Mouse (Mus musculus) limb, embryonic 11.5 days (tissue): ENCODE measurements around the gene Slc30a7. TPM values are rescaled to one million over a fixed set of nuclear protein-coding genes. Genes with fewer than 3 reads are reported as not detected.
"Not testable (repeated sequence)": the region's sequence is repeated elsewhere in the genome, so short reads cannot be mapped to it uniquely, and the experiment has no call there.

ENCODE experiments used
- ATAC-seq: fragments of 200-750 bp; cut with Nextera tagmentation; 2 replicates; pipeline ENCODE4 v1.8.0; 2017; ENCODE audit warnings: low read depth; ENCODE audit not compliant: insufficient number of reproducible peaks, low FRiP score, low TSS enrichment
- DNase-seq: peaks from one replicate; pipeline ENCODE4 v3.0.0-alpha.2; 2015; ENCODE audit warnings: low spot score
- H3K27ac ChIP-seq: fragments of 300-500 bp; sonication (generic); replicated peaks from 2 replicates; pipeline ENCODE4 v1.5.1; 2014; ENCODE audit warnings: low read depth, mild to moderate bottlenecking, low read length
- H3K27me3 ChIP-seq: fragments of 300-500 bp; sonication (generic); 2 replicates; pipeline ENCODE4 v1.6.1; 2014; ENCODE audit warnings: mild to moderate bottlenecking, low read length, mixed read lengths; ENCODE audit not compliant: control insufficient read depth, insufficient read depth
- H3K36me3 ChIP-seq: fragments of 300-500 bp; sonication (generic); 2 replicates; pipeline ENCODE4 v1.6.1; 2014; ENCODE audit warnings: mild to moderate bottlenecking, low read length, moderate library complexity, mixed read lengths; ENCODE audit not compliant: control insufficient read depth, insufficient read depth
- H3K4me1 ChIP-seq: fragments of 300-500 bp; sonication (generic); 2 replicates; pipeline ENCODE4 v1.6.1; 2014; ENCODE audit warnings: low read length, mixed read lengths; ENCODE audit not compliant: control insufficient read depth, insufficient read depth
- H3K4me2 ChIP-seq: fragments of 300-500 bp; sonication (generic); 2 replicates; pipeline ENCODE4 v1.6.1; 2014; ENCODE audit warnings: low read depth, mild to moderate bottlenecking, moderate library complexity; ENCODE audit not compliant: severe bottlenecking
- H3K4me3 ChIP-seq: fragments of 300-500 bp; sonication (generic); 2 replicates; pipeline ENCODE4 v1.5.1; 2014; ENCODE audit warnings: low read depth, low read length
- H3K9ac ChIP-seq: fragments of 300-500 bp; sonication (generic); 2 replicates; pipeline ENCODE4 v1.6.1; 2014; ENCODE audit warnings: mild to moderate bottlenecking, low read length
- H3K9me3 ChIP-seq: fragments of 300-500 bp; sonication (generic); 2 replicates; pipeline ENCODE4 v1.6.1; 2016; ENCODE audit warnings: low read length; ENCODE audit not compliant: control insufficient read depth
- WGBS: fragments of 180-500 bp; shearing (Covaris S2); extraction: QIAGEN DNeasy Blood & Tissue Kit; methylation state at CpG from one replicate; pipeline ENCODE4 v1.1.7; 2014; 5-methylcytosine and 5-hydroxymethylcytosine counted together
- polyA plus RNA-seq: library from polyadenylated mRNA; unstranded; fragments of >200 nt; fragmentation: Nextera tagmentation; extraction: Ambion mirVana; gene quantifications from 2 replicates; pipeline ENCODE4 v1.2.1, GENCODE M21; 2014

Slc30a7 gene
- polyA plus RNA-seq, 1 experiment from 2014 or later = 35.5 TPM

GRCm38 (mm10) chr3:115931701-115932100 lies 75.5 kb downstream of the Slc30a7 start:
- Histone ChIP-seq H3K4me3 (no peak overlapping the region), H3K27me3 (no peaks in the 10 kb centered on the region), H3K4me2 (no peak overlapping the region), H3K9me3 (no peaks in the 10 kb centered on the region), H3K9ac (no peak overlapping the region), H3K36me3 (no peaks in the 10 kb centered on the region; the same call in 1 of the 2 replicates), H3K4me1 (no peaks in the 10 kb centered on the region), H3K27ac (no peak overlapping the region)
- ATAC-seq (no peak), DNase-seq (no peak)
- WGBS = 89% methylated on average over 6 of the region's 6 CpGs

- DNase-seq (no peak), ATAC-seq (no peak)
- Histone ChIP-seq H3K36me3 (no peaks in the 10 kb centered on the region; the same call in 1 of the 2 replicates), H3K9ac (no peak overlapping the region), H3K27me3 (no peaks in the 10 kb centered on the region), H3K27ac (no peak overlapping the region), H3K4me3 (no peak overlapping the region), H3K9me3 (no peaks in the 10 kb centered on the region), H3K4me1 (no peaks in the 10 kb centered on the region), H3K4me2 (no peak overlapping the region)
- 90% methylated on average over 8 of the region's 8 CpGs for WGBS
These were observed 80.7 kb downstream of the Slc30a7 start for GRCm38 (mm10) chr3:115926531-115926930.

GRCm38 (mm10) chr3:115924401-115925190 lies 82.6 kb downstream of the Slc30a7 start:
- Histone ChIP-seq H3K9ac (no peak overlapping the region), H3K27me3 (no peaks in the 10 kb centered on the region), H3K9me3 (no peaks in the 10 kb centered on the region), H3K27ac (no peak overlapping the region), H3K4me3 (no peak overlapping the region), H3K4me2 (no peak overlapping the region), H3K4me1 (no peaks in the 10 kb centered on the region), H3K36me3 (no peaks in the 10 kb centered on the region; the same call in 1 of the 2 replicates)
- ATAC-seq (no peak), DNase-seq (no peak)
- WGBS = 95% methylated on average over 4 of the region's 4 CpGs

- H3K27me3 ChIP-seq, H3K9me3 ChIP-seq, H3K4me2 ChIP-seq, H3K9ac ChIP-seq, ATAC-seq, H3K36me3 ChIP-seq, H3K4me3 ChIP-seq, H3K27ac ChIP-seq, H3K4me1 ChIP-seq, DNase-seq: not testable (repeated sequence)
- WGBS = 96% methylated on average over 10 of the region's 11 CpGs
These were observed 99.8 kb downstream of the Slc30a7 start for GRCm38 (mm10) chr3:115907406-115907805.

DNA sequence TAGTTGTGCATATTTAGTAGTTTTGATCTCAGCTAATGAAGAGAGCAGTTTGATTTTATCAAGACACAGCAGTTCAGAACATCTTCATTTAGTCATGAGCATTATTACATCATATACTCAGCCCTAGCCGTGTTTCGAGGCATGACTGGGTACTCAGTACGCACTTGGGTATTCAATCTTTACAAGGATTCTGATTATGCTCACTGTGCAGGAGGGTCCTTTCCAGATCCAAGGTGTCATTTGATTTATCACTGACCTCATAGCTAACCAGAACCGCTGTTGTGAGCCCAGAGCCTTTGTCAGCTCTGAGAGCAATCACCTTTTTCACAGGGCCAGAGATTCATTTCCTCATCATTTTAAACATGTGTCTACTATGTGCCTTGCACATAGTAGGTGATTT lies 101.6 kb downstream of the Slc30a7 start:
- Histone ChIP-seq H3K9me3 (no peaks in the 10 kb centered on the region), H3K4me2 (no peak overlapping the region), H3K36me3 (no peaks in the 10 kb centered on the region), H3K9ac (no peak overlapping the region), H3K4me1 (no peaks in the 10 kb centered on the region), H3K27me3 (no peaks in the 10 kb centered on the region), H3K27ac (no peak overlapping the region), H3K4me3 (no peak overlapping the region)
- no peak for ATAC-seq
- 91% methylated on average over 4 of the region's 4 CpGs for WGBS
- no peak for DNase-seq

DNA sequence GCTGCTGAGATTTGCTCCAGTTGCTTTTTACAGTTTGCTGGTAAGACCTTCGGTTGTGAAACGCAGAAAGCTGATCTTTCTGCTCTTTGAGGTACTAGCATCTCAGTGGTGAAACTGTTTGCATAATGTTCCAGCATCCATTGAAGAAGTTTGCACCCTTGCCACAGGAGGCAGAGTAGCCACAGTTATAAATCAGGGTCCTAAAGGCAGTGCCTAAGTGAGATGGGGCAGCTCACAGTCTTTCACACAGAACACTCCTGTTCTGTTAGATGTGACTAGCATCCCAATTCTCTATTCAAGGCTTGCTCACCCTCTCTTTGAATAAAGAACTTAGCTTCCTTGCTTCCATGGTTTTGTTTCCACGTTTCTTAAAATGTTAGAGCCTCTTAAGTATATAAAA lies 102.1 kb downstream of the Slc30a7 start:
- no peaks in the 10 kb centered on the region for H3K4me1 ChIP-seq
- H3K27me3 ChIP-seq = no peaks in the 10 kb centered on the region
- H3K4me3 ChIP-seq = no peak overlapping the region
- 89% methylated on average over 3 of the region's 3 CpGs for WGBS
- no peaks in the 10 kb centered on the region for H3K9me3 ChIP-seq
- H3K27ac ChIP-seq = no peak overlapping the region
- ATAC-seq (no peak), DNase-seq (no peak)
- no peaks in the 10 kb centered on the region for H3K36me3 ChIP-seq
- H3K9ac ChIP-seq = no peak overlapping the region
- no peak overlapping the region for H3K4me2 ChIP-seq

GRCm38 (mm10) chr3:115902301-115902956 lies 104.8 kb downstream of the Slc30a7 start:
- H3K36me3 ChIP-seq = no peaks in the 10 kb centered on the region
- DNase-seq (no peak), ATAC-seq (no peak)
- no peaks in the 10 kb centered on the region for H3K4me1 ChIP-seq
- no peak overlapping the region for H3K9ac ChIP-seq
- no peak overlapping the region for H3K27ac ChIP-seq
- WGBS = 91% methylated on average over 9 of the region's 9 CpGs
- no peak overlapping the region for H3K4me3 ChIP-seq
- H3K27me3 ChIP-seq = no peaks in the 10 kb centered on the region
- H3K9me3 ChIP-seq = no peaks in the 10 kb centered on the region
- no peak overlapping the region for H3K4me2 ChIP-seq

GRCm38 (mm10) chr3:115898354-115898948 lies 108.8 kb downstream of the Slc30a7 start:
- no peak for DNase-seq
- Histone ChIP-seq H3K27me3 (no peaks in the 10 kb centered on the region), H3K9ac (no peak overlapping the region), H3K4me3 (no peak overlapping the region), H3K27ac (no peak overlapping the region), H3K4me1 (no peaks in the 10 kb centered on the region), H3K4me2 (no peak overlapping the region), H3K9me3 (no peaks in the 10 kb centered on the region), H3K36me3 (0 out of 2 replicates have a peak, but pooled peaks cover 2% of the 10 kb centered on the region)
- no peak for ATAC-seq
- 81% methylated on average over 3 of the region's 3 CpGs for WGBS
